Mouse (Mus musculus) heart, postnatal 10 days (tissue): ENCODE results near the gene Ism1. TPM values are rescaled to one million over a fixed set of nuclear protein-coding genes. Genes with fewer than 3 reads are reported as not detected.
A peak's percentile ranks its signal among the peaks of the same experiment; 100 is the strongest.

ENCODE experiments used
- DNase-seq, 2 experiments: peaks; one replicate each; pipeline ENCODE4 v3.0.0; 2021
- intact Hi-C: fragments of 180-260 bp; cut with DNase I; formaldehyde crosslinking; loops from one replicate; pipeline ENCODE4 v1.15.1; 2025
- total RNA-seq, 2 experiments: library from RNA; stranded (reverse); gene quantifications; 2 replicates each; pipeline ENCODE4 v1.2.3; 2021

Gene Ism1
- under 1 TPM; 0.64 to 0.98 TPM for total RNA-seq

DNA sequence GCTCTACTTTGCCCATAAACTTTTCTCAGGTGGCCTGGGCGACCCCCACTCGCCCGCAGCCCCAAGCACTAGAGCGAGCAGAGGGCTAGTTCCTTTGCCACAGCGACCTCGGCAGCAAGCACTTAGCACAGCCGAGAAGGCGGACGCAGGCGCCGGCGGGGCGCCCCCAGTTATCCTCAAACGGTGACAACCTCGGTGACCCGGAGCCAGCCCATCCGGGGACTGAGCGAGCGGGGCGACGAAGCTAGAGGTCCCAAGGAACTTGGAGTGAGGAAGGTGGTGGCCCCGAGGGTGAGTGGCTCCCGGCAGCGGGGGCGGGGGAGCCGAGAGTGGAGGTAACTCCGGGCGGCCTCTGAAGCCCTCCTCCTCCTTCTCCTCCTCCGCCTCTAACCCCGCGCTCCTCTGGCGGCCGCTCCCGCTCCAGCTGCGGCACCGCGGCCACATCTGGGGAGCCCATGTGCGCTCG lies at the start of gene Ism1:
Gene Ism1, plus strand, starts transcription at position 370 of the 466 bp plus-strand sequence.
- DNase-seq = peak in 1 of 2 experiments; percentile 45
- intact Hi-C loops = loop anchor here (5.0 kb wide), 1 partner anchor 86 kb away; no protein-coding TSS in a partner anchor

DNA sequence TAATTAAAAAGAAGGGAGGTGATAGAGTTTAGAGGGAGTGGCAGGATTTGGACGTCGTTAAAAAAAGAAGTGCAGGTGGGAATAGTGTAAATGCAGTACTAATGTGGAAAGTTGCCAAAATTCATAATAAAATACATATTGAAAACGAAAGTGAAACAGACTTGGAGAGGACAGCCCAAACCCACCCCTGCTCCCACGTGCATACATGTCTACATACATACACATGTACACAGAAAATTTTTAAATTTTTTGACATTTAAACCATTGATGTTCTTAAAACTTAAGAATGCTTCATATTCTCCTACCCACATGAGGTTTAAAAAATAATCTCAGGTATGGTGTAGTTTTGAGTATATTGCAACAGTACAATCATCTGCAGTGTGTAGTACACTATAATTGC lies 49.2 kb upstream of the Ism1 start:
- intact Hi-C loops = no loop called here
- no peak for DNase-seq

DNA sequence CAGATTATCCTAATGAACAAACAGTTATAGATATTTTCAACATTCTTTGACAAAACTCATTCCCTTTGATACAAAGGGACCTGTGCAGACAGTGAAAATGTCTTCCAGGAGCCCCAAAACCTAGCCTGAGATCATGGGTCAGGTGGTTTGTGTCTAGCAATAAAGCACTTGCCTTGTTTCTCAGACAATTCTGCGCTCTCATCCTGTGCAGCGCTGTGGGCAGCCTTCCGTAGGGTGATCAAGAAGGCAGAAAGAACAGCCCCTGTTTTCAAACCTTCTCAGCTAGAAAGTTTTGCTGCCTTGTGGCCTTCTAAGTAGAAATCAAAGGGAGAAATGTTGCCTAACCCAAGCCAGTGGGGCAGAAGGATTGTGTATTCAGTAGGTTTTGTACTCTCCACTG lies 48.3 kb upstream of the Ism1 start:
- DNase-seq = no peak
- intact Hi-C loops = no loop called here

DNA sequence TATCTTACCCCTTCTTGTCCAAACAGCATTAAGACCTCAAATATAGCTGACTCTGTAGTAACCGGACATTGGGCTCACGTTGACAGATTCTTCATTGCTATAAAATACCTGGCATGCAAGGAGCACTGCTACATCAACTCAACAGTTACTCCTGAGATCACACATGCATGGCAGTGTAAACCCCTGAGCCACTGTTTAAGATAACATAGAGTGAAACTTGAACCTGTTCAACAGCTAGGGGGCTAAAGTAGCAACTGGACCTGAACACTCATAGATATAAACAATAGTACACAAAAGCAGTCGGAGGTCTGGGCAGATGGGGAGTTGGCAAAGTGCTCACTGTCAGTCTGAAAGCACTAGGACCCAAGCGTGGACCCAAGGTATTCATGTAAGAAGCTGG lies 43.5 kb upstream of the Ism1 start:
- intact Hi-C loops = no loop called here

DNA sequence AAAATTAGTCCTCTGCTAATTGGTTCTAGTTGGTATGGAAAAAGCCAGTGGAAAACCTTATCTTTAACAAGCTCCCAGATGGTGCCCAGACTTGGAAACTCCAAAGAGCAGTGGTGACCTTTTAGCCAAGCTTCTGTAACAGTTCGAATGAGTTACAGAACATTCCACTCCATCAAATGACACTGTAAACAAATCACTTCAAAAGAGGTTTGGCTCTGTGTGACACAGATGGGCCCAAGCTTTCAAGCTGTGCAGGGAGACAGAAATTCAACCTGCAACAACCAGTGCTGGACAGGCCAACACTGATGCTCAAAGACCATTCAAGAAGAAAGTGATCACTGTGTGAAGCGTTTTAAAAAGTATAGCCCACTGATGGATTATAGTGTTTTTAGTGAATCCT lies 40.1 kb upstream of the Ism1 start:
- intact Hi-C loops = no loop called here
- no peak for DNase-seq

More for the DNA sequence above, 43.5 kb upstream of the Ism1 start:
- DNase-seq = no peak

DNA sequence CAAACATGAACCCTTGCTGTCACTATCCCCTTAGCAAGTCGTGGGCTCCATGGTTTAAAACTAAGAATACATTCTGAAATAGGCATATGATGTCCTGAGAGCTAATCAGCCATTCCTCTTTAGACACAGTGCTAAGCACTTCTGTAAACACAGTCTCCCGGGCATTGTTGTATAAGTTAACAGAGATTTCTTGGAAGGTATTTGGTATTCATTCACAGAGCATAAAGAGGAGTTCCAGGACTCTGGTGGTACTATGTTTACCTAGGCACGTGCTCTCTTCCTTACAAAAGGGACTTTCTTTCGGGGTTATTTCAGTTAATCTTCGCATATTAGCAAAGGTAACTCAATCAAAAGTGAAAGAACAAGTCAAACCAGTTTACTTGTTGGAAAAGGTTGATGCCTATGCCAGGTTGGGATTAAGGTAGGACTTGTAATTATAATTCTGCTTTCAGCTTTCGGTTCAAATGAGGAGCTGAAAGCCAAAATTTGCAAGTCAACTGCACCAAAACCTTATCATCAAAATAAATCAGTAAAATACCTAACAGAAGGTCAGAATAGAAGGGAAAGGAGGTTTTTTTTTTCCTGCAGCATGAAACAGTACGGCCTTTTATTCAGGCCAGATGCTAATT lies 36.1 kb upstream of the Ism1 start:
- intact Hi-C loops = no loop called here
- DNase-seq = no peak

DNA sequence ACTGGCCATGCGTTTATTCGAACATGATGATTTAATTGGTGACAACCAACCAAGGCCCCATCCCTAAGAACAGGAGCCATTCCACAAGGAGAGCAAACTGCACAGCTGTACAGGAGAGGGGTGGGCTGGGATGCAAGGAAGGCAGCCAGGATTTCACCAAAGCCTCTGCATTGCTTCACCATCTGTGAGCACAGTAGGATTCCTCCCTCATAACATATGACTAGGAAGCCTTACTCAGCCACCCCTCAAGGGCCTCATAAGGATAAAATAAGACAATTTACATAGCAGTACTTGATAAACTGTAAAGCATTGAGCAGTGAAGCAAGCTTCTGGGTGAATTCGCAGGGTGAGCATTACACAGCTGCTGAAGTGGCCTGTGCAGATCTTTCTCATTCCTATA lies 28.5 kb upstream of the Ism1 start:
- intact Hi-C loops = no loop called here
- DNase-seq = no peak

DNA sequence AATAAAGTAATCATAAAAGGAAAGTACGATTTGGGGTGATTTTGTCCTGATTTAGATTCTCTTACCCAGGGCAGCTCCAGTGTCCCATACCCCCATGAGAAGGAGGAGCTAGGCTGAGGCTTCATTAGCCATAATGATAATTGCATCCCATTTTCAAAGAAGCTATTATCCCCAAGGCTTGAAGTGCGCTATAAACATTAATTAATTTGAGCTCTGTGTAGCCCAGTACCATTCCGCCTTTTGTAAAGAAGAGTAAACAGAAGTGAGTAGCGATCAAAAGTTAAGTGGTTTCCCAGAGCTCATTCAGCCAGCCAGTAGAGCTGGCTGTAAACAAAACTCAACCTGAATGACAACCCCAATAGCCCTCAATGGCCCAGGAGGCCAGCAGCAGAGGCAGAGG lies 21.2 kb upstream of the Ism1 start:
- no peak for DNase-seq
- intact Hi-C loops = no loop called here

DNA sequence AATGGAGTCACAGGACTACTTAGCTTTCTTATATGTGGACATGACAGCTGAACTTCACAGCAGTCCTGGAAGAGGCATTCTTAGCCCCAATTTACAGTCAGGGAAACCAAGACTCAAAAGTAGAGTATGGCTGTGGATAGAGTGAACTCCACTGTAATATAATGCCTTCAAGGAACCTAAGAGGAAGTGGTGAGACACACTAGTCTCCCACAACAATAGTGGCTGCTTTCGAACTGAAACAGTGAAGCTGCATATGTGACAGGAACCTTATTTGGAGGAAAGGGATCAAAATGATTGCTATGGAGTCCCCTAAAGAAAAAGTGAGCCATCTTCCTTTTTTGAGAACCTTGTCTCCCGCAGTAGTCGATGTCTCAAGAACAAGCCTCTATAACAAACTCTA lies 6.1 kb upstream of the Ism1 start:
- DNase-seq = no peak
- intact Hi-C loops = no loop called here

DNA sequence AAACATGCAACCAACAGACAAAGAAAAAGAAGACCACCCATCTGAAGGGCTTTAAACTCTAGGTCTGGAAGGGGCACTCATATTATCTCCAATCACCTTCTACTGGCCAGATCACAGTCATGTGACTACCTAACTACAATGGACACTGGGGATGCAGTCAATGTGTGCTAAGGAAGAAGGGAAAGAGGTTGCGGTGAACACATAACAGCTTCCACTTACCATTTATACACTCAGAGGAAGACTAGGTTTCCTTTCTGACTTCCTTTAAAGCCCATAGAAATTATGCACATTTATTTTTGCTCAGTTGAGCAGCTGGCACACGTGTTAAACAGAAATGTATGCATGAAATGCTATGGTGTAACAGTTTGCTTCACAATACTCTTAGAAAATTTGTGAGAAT lies 5.6 kb upstream of the Ism1 start:
- no peak for DNase-seq
- intact Hi-C loops = no loop called here

DNA sequence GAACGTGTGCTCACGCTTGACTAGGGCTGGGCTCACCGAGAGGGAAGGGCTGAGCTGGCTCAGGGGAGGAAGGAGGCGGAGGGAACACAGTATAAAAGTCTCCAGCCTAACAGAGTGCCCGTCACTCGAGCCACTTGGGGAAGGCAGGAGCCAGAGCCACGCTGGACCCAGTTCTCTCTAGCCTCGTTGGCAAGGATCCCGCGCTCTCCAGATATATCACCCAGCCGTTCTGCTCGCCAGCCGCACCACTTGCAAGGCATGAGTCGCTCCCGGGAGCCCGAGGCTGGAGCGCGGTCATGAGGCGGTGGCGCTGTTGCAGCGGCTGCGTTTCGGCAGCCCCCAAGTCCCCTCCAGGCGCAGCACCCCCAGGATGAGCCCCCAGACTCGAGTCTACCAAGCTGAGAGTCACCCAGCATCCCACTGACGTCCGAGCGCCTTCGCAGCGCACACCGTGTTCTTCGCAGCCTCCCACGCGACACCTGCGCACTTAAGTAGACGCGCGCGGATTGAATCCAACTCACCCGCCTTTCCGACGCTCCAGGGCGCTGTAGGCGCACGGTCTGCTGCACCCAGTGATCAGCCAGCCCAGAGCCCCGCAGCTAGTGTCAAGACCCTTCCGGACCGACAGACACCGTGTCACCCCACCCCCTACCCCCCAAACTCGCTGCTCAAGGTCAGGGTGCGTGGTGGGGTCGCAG lies 764 bp upstream of the Ism1 start:
- intact Hi-C loops = loop anchor here (5.0 kb wide), 1 partner anchor 85 kb away; no protein-coding TSS in a partner anchor
- peak; percentile 69 to 74 for DNase-seq

DNA sequence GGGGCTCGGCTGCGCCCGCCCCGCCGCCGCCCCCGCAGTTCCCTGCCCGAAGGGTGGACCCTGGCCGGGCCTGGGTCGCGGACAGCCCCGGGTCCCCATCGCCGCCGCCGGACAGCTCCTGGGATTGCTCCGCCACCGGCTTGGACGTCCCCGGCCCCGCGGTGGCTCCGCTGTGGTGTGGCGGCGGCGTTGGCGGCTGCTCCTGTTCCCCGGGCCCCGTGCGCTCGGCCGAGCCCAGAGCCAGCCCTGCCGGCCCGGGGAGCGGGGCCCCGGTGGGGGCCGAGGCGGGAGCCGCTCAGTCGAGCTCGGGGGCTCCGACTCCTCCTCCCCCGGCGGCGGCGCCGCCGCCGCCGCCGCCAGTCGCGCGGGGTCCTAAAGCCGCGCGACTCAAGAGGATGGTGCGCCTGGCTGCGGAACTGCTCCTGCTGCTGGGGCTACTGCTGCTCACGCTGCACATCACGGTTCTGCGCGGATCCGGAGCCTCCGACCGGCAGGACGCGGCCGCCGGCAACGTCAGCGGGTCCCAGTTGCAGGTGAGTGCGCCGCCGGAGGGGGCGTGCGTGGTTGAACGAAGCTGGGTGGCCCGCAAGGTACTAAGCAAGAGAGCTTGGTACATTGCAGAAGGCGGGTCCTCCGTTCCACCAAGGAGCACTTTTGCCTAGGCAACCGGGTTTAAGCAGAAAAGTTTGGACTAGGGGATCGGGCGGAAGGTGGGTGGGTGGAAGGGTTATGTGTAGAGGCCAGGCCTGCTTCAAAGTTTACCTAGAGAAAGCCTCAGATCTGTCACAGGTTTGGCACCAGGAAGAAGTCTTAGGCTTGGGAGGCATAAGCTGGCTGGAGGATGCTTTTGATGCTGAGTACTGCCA lies 530 bp downstream of the Ism1 start:
- peak; percentile 43 to 50 for DNase-seq
- intact Hi-C loops = loop anchor here (5.0 kb wide), 1 partner anchor 86 kb away; no protein-coding TSS in a partner anchor

DNA sequence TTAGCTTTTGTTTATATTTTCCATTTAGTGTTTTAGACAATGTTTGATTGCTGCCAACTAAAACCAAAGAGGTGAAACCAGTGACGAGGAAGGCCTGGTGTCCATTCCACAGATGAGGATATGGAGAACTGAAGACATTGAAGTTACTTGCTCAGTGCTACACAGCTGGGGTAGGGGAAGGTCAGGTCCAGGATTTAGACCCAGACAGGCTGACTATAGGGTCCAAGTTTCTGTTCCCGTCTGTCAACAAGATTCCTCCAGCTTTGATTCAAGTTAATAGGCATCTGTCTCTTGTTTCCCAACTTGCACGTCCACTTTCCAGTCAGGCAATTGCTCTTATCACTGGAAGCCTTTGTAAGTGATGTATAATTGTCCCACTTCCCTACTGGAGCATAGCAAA lies 4.6 kb downstream of the Ism1 start:
- DNase-seq = no peak
- intact Hi-C loops = no loop called here

DNA sequence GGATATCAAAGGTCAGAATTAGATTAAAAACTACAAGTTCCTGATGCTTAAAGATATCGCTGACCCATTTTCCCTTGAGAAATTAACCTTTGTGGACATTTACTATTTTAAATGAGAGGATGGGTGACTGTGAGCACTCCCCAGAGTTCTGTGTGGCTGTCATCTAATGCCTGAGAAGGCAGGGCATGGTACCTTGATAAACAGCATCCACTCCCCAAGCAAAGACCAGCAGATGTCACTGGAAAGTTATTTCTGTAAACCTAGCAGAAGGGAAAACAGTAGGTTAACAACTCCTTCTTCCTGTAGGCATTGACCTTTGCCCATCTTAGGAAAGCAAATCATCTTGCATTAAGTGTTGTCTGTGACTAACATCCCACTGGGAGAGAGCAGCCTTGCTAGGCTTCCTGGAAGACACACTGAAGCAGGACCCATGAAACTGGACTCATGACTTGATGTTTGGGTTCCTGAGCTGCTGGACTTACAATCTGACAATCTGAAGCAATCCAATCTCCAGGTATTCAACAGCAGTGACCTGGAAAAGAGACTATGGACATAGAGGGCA lies 11.5 kb downstream of the Ism1 start:
- intact Hi-C loops = no loop called here

DNA sequence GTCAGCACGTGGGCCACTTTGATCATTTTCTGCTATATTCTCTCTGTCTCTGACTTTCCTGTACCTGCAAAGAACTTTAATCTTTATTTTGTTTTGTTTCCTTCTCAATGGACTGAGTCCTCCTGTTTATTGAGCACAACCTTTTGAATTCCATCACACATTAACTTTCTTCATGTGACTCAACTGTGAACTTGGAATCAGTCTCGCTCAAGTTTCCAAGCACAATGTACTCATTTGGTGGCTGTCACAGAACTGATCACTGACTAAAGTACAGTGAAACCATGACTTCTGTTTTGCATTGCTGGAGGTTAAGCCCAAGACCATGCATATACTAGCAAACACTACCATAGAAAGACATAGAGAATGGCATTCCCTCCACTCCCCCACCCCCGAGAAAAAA lies 15.5 kb downstream of the Ism1 start:
- intact Hi-C loops = no loop called here

More for the DNA sequence above, 11.5 kb downstream of the Ism1 start:
- DNase-seq = no peak

DNA sequence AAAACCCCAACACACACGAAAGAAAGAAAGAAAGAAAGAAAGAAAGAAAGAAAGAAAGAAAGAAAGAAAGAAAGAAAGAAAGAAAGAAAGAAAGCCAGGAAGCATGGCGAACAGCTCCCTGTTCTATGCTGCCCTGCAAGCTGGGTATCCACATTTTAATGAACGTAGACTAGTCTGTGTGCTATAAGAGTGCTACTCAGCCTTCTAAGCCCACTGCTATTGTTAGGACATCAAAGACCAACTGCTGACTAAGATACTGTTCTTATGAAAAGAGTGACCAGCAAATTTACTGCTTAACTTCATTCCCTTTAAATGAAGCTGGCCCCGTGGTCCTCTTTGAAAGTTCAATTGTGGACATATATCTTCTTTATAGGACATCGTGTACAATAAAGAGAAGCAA lies 16.7 kb downstream of the Ism1 start:
- DNase-seq = no peak
- intact Hi-C loops = no loop called here

More for the DNA sequence above, 15.5 kb downstream of the Ism1 start:
- DNase-seq = no peak

DNA sequence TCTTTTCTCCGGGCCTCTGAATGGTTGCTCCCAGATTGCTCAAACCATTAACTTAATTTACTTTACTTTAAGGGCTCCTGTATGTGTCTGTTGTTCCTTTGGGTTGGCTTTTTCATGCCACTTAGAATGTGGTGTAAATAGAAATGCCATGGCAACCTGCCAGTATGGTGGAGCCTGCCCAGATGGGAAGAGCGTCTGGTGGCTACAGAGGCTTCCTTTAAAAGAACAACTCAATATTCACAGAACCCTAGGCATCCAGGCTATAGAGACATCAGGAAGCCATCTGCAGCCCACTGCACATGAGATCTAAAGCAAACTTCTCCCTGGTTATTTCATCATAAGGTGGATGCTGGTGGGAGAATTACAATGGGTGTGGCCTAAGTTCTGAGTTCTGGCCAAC lies 18.6 kb downstream of the Ism1 start:
- DNase-seq = peak; percentile 8 to 13

DNA sequence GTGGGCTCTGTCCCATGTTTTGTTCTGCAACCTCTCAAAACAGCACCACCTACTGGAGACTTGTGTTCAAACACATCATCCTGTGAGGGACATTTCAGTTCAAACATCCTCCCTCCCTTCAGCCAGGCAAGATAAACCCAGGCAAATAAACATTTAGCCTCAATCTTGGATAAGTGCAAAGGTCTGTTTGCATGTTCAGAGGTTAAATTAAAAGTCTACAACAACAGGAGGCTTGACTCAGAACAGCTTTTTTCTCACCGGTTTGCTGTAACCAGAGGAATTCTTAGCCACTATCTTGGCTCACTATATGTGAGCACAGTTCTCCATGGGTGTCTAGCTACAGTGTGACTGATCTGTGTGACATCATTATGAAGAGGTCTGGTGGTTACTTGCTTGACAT lies 22.6 kb downstream of the Ism1 start:
- intact Hi-C loops = no loop called here
- DNase-seq = no peak

More for the DNA sequence above, 18.6 kb downstream of the Ism1 start:
- intact Hi-C loops = no loop called here

DNA sequence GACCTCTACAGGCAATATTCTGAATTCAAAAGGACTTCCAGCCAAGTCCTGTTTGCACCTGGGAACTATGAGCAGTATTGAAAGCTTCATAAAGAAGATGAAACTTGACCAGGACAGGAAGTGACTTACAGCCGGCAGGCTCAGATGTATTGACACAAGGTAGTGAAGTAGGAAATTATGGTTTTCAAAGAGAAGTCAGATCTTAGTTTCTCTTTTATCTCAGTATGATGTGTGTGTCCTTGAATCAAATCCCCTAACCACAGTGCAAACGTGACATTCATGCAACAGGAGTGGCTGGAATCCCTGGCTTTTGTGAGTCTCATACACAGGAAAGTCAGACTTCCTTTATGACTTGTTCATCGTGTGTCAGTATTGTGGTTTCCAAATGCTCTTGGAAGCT lies 27.0 kb downstream of the Ism1 start:
- intact Hi-C loops = no loop called here

DNA sequence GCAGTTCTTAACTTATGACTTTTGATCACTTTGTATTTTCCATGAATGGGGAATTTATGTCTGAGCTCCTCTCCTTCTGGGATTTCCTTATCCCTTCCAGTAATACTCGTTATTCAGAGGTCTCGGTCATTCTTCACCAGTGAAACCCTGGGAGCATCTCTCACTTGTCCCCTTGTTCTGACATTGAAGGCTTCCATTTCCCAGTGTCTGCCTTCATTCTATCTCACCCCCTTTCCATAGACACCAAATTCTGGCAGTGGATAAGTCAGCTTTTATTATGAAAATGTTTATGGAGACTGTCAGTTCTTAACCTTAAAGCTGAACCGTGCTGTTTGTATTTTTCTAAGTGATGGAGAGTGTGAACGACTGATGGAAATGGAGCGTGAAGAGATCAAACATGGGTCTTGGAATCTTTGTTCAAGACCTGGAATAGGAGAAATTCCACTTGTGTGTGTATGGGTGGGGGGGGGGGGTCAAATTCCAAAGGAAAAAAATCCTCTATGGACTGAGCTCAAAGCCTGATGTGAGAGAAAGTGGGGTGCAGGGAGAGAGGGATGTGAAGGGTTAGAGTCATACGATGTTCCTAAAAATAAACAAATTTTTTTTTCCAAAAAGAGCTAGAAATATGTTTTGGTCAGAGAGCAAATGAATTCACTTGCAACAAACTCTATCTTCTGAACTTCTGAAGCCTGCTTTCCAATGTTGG lies 30.4 kb downstream of the Ism1 start:
- intact Hi-C loops = no loop called here
- no peak for DNase-seq

More for the DNA sequence above, 27.0 kb downstream of the Ism1 start:
- DNase-seq = no peak
